Mouse (Mus musculus): Measurements from ENCODE around the gene Usp45. TPM values are rescaled to one million over a fixed set of nuclear protein-coding genes. Genes with fewer than 3 reads are reported as not detected.

The Usp45 gene
- polyA plus RNA-seq, 1 experiment from 2014 or later: 3.4 TPM

GRCm38 (mm10) chr4:21771064-21771463 lies 4.1 kb downstream of the Usp45 start:
- Histone ChIP-seq H3K9me3 (ENCODE audit: control insufficient read depth) (no peaks in the 10 kb centered on the region), H3K9ac (ENCODE audit: low read depth, low read length) (no peak overlapping the region), H3K4me1 (replicated peaks; ENCODE audit: control insufficient read depth, insufficient read depth, low read length) (peaks cover 5% of the 10 kb centered on the region; the same call in 1 of the 2 replicates), H3K36me3 (ENCODE audit: control insufficient read depth, insufficient read depth) (no peaks in the 10 kb centered on the region), H3K27ac (ENCODE audit: low read depth, low read length) (peak overlapping the region; percentile 71; the same call in 1 of the 2 replicates), H3K4me3 (ENCODE audit: low read depth, low read length) (no peak overlapping the region), H3K4me2 (replicated peaks; ENCODE audit: low read depth) (no peak overlapping the region), H3K27me3 (replicated peaks; ENCODE audit: control insufficient read depth, insufficient read depth, low read length) (no peaks in the 10 kb centered on the region)
- TF ChIP-seq CTCF (IDR thresholded peaks at IDR 0.05; ENCODE audit: low read depth): no peak
- ATAC-seq: peak; percentile 83
- 22% methylated on average over 1 of the region's 1 CpGs for WGBS

DNA sequence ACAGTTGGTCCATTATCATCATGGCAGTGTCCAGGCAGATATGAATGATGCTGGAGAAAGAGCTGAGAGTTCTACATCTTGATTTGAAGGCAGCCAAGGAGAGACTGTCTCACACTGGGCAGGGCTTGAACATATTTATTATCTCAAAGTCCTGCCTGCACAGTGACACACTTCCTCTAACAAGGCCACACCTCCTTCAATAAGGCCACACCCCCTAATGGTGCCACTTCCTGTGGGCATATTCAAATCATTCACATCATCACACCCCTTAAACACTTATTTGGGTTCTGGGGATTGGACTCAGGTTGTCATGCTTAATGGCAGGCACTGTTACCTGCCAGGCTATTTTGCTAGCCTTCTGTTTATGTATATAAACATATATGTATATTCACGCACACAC lies 5.3 kb downstream of the Usp45 start:
- H3K9ac ChIP-seq (ENCODE audit: low read depth, low read length): no peak overlapping the region
- 93% methylated on average over 1 of the region's 1 CpGs for WGBS
- no peak overlapping the region for H3K27ac ChIP-seq (ENCODE audit: low read depth, low read length)
- no peaks in the 10 kb centered on the region for H3K9me3 ChIP-seq (ENCODE audit: control insufficient read depth)
- no peak overlapping the region for H3K4me3 ChIP-seq (ENCODE audit: low read depth, low read length)
- H3K27me3 ChIP-seq (replicated peaks; ENCODE audit: control insufficient read depth, insufficient read depth, low read length): no peaks in the 10 kb centered on the region
- no peak overlapping the region for H3K4me2 ChIP-seq (replicated peaks; ENCODE audit: low read depth)
- peaks cover 5% of the 10 kb centered on the region; the same call in 1 of the 2 replicates for H3K4me1 ChIP-seq (replicated peaks; ENCODE audit: control insufficient read depth, insufficient read depth, low read length)
- ATAC-seq: no peak
- no peaks in the 10 kb centered on the region for H3K36me3 ChIP-seq (ENCODE audit: control insufficient read depth, insufficient read depth)
- TF ChIP-seq CTCF (IDR thresholded peaks at IDR 0.05; ENCODE audit: low read depth): no peak

DNA sequence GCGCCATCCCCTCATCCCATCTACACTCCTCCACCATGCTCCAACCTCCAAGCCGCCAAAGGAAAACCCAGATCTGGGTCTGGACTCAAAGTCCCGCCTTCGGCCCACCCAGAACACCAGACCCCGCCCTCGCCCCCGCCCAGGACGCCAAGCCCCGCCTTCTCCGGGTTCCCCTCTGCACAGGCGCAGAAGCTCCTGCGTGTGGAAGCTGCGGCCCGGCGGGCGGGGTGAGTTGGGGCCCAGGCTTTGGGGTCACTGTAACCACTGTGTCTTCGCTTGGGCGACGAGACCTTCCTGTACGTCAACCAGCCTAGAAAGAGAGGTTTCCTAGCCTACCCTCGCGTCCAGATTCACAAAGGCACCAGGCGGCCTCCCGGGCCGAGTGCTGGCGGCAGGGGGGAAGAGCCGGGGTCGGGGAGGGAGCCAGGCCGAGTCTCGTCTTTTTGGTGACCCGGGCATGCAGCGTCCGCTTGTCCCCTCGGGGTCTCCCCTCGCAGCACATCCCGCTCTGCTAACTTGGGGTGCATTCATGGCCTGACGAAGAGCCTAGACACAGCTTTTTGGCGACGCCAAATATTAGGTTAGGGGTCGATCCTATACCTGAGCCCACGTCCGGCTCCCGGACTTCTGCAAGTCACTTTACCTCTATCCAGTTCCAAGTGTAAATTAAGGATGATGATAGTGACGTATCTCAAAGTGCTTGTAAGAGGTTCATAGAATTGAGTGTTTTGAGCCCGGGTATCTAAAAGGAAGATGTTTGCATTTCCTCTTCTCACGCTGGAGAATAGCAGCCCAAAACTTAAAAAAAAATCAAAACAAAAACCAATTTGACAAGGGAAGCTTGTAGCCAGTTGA lies 9.4 kb downstream of the Usp45 start:
- Histone ChIP-seq H3K27ac (ENCODE audit: low read depth, low read length) (peak overlapping the region; percentile 42; the same call in 1 of the 2 replicates), H3K4me2 (replicated peaks; ENCODE audit: low read depth) (peak overlapping the region; percentile 73), H3K4me1 (replicated peaks; ENCODE audit: control insufficient read depth, insufficient read depth, low read length) (peaks cover 7% of the 10 kb centered on the region; the same call in 1 of the 2 replicates), H3K36me3 (ENCODE audit: control insufficient read depth, insufficient read depth) (no peaks in the 10 kb centered on the region), H3K9ac (ENCODE audit: low read depth, low read length) (peak overlapping the region; percentile 81), H3K27me3 (replicated peaks; ENCODE audit: control insufficient read depth, insufficient read depth, low read length) (no peaks in the 10 kb centered on the region), H3K4me3 (ENCODE audit: low read depth, low read length) (peak overlapping the region; percentile 85), H3K9me3 (ENCODE audit: control insufficient read depth) (no peaks in the 10 kb centered on the region)
- TF ChIP-seq CTCF (IDR thresholded peaks at IDR 0.05; ENCODE audit: low read depth): no peak
- ATAC-seq: peak; percentile 90
- WGBS: under 1% methylated on average over 45 of the region's 46 CpGs

GRCm38 (mm10) chr4:21776946-21777265 lies 9.9 kb downstream of the Usp45 start:
- no peaks in the 10 kb centered on the region for H3K36me3 ChIP-seq (ENCODE audit: control insufficient read depth, insufficient read depth)
- WGBS: 5% methylated on average over 9 of the region's 9 CpGs
- no peak for TF ChIP-seq CTCF (IDR thresholded peaks at IDR 0.05; ENCODE audit: low read depth)
- ATAC-seq: no peak
- no peaks in the 10 kb centered on the region for H3K27me3 ChIP-seq (replicated peaks; ENCODE audit: control insufficient read depth, insufficient read depth, low read length)
- no peak overlapping the region for H3K9ac ChIP-seq (ENCODE audit: low read depth, low read length)
- no peak overlapping the region for H3K27ac ChIP-seq (ENCODE audit: low read depth, low read length)
- H3K9me3 ChIP-seq (ENCODE audit: control insufficient read depth): no peaks in the 10 kb centered on the region
- H3K4me2 ChIP-seq (replicated peaks; ENCODE audit: low read depth): peak overlapping the region; percentile 73
- H3K4me3 ChIP-seq (ENCODE audit: low read depth, low read length): peak overlapping the region; percentile 85
- 0 out of 2 replicates have a peak, but pooled peaks cover 3% of the 10 kb centered on the region for H3K4me1 ChIP-seq (replicated peaks; ENCODE audit: control insufficient read depth, insufficient read depth, low read length)

DNA sequence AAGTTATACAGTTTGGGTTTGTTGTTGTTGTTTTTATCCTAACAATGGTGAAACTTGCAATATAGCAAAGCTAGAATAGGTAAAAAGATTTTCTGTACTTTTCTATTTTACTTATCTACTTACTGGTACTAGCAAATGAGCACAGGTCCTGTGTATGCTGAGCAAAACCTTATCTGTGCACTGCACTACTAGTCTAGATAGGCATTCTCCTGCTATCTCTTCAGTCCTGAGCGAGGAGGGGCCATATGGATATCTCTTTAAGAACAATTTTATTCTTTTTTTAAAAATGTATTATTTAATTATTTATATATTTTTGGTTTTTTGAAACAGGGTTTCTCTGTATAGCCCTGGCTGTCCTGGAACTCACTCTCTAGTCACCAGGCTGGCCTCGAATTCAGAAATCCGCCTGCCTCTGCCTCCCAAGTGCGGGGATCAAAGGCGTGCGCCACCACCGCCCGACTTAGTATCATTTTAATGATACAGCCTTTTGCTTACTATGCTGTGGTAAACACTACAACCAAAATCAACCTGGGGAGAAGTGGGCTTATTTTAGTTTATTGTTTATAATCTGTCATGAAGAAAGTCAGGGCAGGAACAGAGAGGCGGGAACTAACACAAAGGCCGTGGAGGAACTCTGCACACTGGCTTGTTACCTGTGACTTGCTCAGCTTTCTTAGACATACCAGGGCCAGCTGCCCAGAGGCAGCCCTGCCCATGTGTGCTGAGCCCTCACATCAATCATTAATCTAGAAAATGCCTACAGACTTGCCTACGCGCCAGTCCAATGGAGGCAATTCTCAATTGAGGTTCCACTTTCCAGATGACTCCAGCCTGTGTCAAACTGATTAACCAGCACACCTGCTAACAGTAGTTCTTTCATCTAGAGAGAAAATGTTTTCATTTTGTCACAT lies 14.1 kb downstream of the Usp45 start:
- ATAC-seq: peak; percentile 72
- Histone ChIP-seq H3K27me3 (replicated peaks; ENCODE audit: control insufficient read depth, insufficient read depth, low read length) (no peaks in the 10 kb centered on the region), H3K9ac (ENCODE audit: low read depth, low read length) (no peak overlapping the region), H3K4me3 (ENCODE audit: low read depth, low read length) (no peak overlapping the region), H3K36me3 (ENCODE audit: control insufficient read depth, insufficient read depth) (peaks cover 28% of the 10 kb centered on the region), H3K9me3 (ENCODE audit: control insufficient read depth) (no peaks in the 10 kb centered on the region), H3K4me1 (replicated peaks; ENCODE audit: control insufficient read depth, insufficient read depth, low read length) (0 out of 2 replicates have a peak, but pooled peaks cover 3% of the 10 kb centered on the region), H3K4me2 (replicated peaks; ENCODE audit: low read depth) (no peak overlapping the region), H3K27ac (ENCODE audit: low read depth, low read length) (no peak overlapping the region)
- TF ChIP-seq CTCF (IDR thresholded peaks at IDR 0.05; ENCODE audit: low read depth): no peak
- 82% methylated on average over 12 of the region's 12 CpGs for WGBS

- peaks cover 44% of the 10 kb centered on the region for H3K36me3 ChIP-seq (ENCODE audit: control insufficient read depth, insufficient read depth)
- no peaks in the 10 kb centered on the region for H3K27me3 ChIP-seq (replicated peaks; ENCODE audit: control insufficient read depth, insufficient read depth, low read length)
Measured at GRCm38 (mm10) chr4:21786268-21786667, 19.3 kb downstream of the Usp45 start.

More at GRCm38 (mm10) chr4:21786268-21786667, 19.3 kb downstream of the Usp45 start:
- Histone ChIP-seq H3K27ac (ENCODE audit: low read depth, low read length) (no peak overlapping the region), H3K9me3 (ENCODE audit: control insufficient read depth) (no peaks in the 10 kb centered on the region), H3K4me3 (ENCODE audit: low read depth, low read length) (no peak overlapping the region), H3K4me2 (replicated peaks; ENCODE audit: low read depth) (no peak overlapping the region), H3K4me1 (replicated peaks; ENCODE audit: control insufficient read depth, insufficient read depth, low read length) (no peaks in the 10 kb centered on the region), H3K9ac (ENCODE audit: low read depth, low read length) (no peak overlapping the region)
- no peak for TF ChIP-seq CTCF (IDR thresholded peaks at IDR 0.05; ENCODE audit: low read depth)
- no peak for ATAC-seq
- WGBS: 96% methylated on average over 12 of the region's 12 CpGs
